Mouse (Mus musculus) C2C12 (cell line): ENCODE measurements around the gene Zfp143.

Experiments
- CEBPB ChIP-seq: IDR thresholded peaks from one replicate; pipeline ENCODE4 v1.6.1; 2011; ENCODE audit warnings: low read depth, mild to moderate bottlenecking, control low read depth, moderate library complexity
- CTCF ChIP-seq: IDR thresholded peaks from one replicate; pipeline ENCODE4 v1.5.1; 2011; ENCODE audit not compliant: control insufficient read depth, insufficient read depth, insufficient read length
- FOSL1 ChIP-seq: IDR thresholded peaks from one replicate; pipeline ENCODE4 v1.8.0; 2011; ENCODE audit warnings: mild to moderate bottlenecking, low read length; ENCODE audit not compliant: poor library complexity, insufficient read depth, severe bottlenecking
- MYOD1 ChIP-seq: IDR thresholded peaks from one replicate; pipeline ENCODE4 v1.6.1; 2011; ENCODE audit warnings: low read depth; ENCODE audit not compliant: control insufficient read depth, insufficient read length
- MYOG ChIP-seq: IDR thresholded peaks from one replicate; pipeline ENCODE4 v1.6.1; 2011; ENCODE audit not compliant: control insufficient read depth, insufficient read length; ENCODE audit errors: extremely low read depth

DNA sequence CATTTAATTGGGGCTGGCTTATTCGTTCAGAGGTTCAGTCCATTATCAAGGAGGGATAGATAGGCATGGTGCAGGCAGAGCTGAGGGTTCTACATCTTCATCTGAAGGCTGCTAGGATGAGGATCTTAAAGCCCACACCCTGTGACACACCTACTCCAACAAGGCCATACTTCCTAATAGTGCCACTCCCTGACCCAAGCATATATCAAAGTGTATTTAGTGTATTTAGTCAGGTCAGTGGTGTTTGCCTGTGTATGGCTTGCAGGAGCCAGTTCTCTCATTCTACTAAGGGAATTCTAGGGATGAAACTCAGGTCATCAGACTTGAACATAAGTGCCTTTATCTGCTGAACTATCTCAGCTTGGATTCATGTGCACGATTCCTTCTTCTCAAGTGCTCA lies 8.1 kb downstream of the Zfp143 start:
- TF ChIP-seq CTCF = no peak
- no peak for TF ChIP-seq MYOD1
- TF ChIP-seq MYOG = no peak
- no peak for TF ChIP-seq CEBPB
- no peak for TF ChIP-seq FOSL1
